Mouse (Mus musculus): Measurements from ENCODE around the gene Ptgfrn.

- TF ChIP-seq CTCF (IDR thresholded peaks at IDR 0.05; ENCODE audit: low read depth) (no peak), EP300 (IDR thresholded peaks at IDR 0.05; ENCODE audit: low read depth) (no peak)
Observed at GRCm38 (mm10) chr3:101154067-101154466, 44.0 kb upstream of the Ptgfrn start.

Measured in heart, postnatal 0 days (tissue).